Mouse (Mus musculus) CD4-positive helper T cell, adult 2 months (primary cell): ENCODE data around the gene Homez.

ENCODE experiments used
- DNase-seq: peaks from one replicate; pipeline ENCODE4 v3.0.0-alpha.2; 2012; ENCODE audit warnings: low read depth, missing footprints, low spot score

Homez gene

DNA sequence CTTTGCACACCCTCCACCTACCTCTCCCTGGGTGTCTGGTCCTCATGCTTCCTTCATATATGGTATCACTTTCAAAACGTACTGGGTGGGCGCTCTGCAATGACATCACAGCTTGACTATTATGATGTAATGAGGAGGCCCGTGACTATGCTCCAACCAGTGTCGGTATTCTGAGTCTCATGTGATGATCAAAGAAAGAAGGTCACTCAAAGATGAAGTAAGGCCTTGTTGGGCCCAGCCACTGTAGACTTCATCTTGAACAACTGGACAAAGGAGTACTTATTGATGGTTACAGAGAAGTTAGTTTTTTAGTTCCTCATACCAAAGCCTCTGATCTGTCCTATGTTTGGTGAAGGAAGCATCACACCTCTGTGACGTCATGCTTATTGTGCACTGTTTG is at the start of gene Homez:
TSS of gene Homez (minus strand) at position 101 of the 400 bp plus-strand sequence.
- DNase-seq: no peak

DNA sequence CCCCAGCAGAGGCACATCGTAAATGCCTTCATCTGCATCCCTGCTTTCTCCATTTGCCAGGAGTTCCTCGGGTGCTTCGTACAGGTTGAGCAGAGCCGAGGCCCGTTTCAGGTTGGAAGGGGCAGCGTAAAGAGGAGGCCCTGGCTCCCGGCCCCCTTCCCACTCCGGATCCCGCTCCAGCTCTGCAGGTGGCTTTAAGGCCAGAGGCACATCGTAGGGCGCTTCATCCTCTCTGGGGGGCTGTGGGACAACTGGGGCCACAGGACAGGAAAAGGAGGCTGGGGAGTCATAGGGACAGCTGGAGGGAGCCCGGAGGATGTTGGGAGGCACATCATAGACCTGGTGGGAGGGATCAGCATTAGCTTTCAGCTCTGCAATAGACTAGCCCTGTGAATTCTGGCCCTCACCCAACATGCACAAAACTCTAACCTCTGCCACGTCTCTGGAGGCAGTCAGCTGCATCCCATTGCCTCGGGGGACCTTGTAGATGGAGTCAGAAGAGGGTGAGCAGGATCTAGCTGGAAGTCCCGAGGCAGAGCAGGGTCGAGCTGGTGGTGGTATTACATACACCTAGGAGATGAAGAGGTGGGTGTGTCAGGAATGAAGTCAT is 49.4 kb upstream of the Homez start:
- no peak for DNase-seq

DNA sequence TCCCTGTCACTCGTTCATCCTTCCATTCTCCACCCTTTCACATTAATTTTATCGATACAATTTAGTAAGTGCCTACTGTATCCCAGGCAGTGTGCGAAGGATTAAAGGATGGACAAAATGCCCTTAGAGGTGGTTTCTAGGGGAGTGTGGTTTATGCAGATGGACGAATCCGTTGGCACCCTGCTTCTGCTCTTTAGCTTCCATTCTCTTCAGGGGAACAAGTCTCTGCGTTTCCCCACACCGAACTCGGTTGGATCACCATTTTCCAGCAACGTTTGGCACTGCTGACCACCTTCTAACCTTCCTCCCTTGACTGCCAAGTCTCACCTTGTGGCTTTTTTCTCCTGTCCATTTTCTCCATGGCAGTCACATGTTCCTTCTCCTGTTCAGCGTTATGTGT is 42.6 kb upstream of the Homez start:
- DNase-seq: no peak

DNA sequence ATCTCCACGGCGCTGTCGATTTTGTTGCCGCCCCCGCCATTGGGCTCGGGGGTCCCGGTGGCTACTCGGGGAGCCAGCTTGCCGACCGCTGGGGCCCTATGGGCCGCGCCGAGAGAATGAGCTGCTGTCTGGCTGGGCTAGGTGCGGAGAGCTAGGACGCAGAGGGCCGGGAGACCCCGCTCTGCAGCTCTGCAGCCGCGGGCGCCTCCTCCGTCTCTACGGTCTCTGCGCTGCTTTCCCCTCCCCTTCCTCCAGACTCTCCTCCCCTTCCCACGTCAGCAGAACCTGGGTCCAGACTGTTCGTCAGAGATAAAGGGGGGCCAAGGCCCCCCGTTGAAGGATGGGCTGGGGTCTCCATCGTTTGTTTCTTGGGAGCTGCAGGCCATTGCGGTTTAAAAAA is 42.1 kb upstream of the Homez start, which contains the start of gene Slc22a17:
TSS of gene Slc22a17 (minus strand) at position 247 of the 400 bp plus-strand sequence.
- peak; percentile 44 for DNase-seq

DNA sequence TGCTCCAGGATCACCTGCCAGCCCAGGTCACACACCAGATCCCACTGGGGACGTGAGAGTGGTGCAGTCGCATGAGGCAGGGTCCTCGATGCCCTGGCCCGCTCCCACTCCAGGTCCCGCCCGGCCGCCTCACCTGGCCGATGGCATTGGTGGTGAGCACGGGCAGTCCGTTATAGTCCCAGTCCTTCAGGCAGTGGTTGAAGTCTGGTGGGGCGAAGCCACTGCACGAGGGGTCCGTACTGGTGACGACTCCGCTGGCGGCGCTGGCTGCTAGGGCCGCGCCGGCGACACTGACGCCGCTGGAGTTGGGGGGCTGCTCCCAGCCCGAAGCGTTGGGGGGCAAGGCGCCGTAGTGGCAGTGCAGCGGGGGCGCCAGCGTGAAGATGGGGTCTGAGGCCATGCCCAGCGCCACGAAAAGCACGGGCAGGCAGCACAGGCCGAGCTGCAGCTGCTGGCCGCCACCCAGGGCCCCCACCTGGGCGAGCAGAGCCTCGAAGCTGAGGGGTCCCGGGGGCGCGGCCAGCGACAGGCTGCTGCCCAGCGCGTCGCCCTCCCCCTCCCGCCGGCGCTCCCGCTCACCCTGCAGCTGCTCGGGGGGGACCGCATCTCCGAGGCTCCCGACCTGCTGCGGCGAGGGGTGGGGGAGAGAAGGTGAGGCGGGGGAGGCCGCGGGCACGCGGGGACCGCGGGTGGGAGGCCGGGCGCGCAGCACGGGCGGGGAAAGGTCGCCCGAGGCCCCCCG is 41.5 kb upstream of the Homez start:
- DNase-seq: no peak

DNA sequence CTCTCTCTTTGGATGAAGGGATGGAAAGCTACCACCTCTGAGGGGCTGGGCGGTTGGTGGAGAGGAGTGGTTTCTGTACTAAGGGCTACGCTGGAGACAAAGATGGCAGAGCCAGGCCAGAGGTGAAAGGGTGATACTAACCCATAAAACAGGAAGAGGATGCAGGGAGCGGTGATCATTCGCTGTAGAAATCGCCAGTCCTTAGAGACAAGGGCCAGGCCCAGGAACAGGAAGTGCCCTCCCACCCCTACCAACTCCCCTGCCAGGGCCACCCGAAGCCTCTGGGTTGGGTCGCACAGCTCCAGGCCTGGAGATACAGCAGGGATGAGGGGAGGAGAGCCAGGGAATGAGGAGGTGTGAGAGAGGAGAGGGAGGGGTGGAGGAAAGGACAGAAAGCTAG is 37.9 kb upstream of the Homez start:
- DNase-seq: no peak

DNA sequence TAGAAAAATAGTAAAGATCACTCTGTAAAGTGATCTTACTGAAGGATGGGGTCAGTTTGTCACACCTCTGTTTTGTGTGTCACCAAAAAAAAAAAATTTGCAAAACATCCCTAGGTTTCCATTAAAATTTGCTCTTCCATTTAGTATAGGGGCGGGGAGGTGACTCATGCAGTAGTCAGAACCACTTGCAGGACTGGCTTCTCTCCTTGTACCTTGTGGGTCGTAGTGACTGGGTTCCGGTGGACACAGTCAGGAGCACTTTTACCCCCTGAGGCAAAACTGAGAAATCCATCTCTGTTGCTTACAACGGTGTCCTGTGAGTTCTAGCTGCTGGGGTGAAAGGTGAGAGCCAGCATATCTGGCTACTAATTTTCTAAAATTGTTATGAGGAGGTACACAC is 32.9 kb upstream of the Homez start:
- no peak for DNase-seq

DNA sequence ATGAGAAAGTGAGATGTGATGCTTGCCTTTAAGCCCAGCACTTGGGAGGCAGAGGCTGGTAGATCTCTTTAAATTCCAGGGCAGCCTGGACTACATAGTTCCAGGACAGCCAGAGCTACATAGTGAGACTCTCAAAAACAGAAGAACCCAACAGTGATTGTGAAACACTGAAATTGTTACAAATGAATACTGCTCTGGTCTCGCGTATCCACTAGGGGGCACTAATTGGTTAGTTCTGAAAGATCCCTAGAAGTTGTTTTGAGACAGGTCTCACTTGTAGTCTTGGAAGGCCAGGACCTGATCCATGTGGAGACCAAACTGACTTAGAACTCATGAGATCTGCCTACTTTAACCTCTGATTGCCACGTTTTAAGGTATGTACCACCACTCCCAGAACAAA is 29.6 kb upstream of the Homez start:
- DNase-seq: peak; percentile 65

DNA sequence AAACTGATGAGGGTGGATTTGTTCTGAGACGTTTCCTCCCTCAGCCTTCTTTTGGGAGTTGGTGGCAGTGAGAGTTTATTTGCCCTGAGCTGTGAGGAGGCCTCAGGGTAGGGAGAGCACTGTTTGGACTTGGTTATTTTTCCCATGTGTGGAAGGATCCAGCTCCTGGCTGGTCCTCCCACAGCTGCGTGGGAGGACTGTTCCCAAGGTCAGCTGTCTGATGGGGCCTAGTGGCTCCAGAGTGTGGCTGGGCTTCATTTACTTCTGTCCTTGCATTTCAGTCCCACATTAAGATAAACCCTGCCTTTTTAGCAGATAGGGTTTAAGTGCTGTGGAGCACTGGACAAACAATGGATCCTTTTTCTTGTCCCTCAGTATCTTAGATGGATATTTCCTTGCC is 26.7 kb upstream of the Homez start:
- no peak for DNase-seq

DNA sequence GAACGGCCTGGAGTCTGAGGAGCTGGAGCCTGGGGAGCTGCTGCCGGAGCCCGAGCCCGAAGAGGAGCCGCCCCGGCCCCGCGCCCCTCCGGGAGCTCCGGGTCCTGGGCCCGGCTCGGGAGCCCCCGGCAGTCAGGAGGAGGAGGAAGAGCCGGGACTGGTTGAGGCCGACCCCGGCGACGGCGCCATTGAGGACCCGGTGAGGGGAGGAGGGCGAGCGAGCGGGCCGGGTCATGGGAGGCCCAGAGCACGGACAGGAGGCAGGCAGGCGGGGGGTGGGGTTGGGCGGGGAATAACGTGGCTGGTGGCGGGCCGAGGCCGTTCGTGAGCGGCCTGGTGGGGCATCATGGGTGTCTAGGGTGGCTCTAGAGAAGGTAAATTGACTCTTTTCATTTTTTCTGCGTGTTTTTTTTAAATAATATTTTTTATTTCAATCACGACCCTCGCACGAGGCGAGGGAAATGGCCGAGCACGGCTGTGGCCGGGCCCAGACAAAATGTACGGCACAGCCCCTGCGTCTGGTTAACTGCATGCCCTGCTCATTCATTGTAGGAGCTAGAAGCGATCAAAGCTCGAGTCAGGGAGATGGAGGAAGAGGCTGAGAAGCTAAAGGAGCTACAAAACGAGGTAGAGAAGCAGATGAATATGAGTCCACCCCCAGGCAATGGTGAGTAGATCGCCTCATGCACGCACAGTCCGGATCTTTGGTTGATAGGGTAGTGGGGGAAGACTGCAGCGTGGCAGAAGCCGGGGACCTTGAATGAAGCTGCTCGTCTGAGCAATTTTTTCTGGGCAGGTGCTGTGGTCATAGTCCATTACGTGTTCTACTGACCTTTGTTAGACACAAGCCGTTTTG is 23.8 kb upstream of the Homez start:
- DNase-seq: no peak

DNA sequence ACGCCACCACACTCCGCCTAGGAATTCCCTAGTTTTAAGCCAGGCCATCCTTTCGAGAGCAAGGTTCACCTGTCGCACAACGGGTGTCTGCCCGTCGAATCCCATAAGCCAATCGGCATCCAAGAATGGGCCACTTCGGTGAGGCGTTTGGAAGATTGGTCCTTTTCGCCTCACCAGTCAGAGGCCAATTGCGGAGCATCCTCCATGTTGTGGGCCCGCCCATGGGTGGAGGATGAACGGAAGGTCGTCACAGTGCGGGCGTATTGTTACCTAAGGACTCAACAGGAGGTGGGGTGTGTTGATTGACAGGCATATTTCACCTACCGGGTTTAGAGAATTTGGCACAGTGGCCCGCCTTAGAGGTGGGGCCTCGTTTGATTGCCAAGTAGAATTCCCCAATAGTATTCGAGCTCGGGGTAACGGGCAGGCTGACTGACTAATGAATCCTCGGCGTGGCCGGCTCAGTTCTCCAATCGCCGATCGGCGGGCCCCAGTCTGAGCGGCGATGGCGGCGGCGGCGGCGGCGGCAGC is 23.0 kb upstream of the Homez start:
- DNase-seq: peak; percentile 100

DNA sequence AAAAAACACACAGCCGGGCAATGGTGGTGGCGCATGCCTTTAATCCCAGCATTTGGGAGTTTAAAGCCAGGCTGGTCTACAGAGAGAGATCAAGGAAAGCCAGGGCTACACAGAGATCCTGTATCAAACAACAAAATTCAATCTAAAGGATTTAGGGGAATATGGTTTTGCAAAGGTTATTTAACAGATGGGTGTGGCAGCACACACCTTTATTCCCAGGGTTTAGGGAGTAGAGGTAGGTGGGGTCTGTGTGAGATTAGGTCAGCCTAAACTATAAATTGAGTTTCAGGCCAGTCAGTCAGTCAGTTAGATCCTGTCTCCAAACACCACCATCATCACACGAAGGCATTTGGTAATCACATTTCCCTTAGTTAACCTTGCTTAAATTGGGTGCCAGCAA is 21.4 kb upstream of the Homez start, which contains the start of gene Pabpn1:
TSS of gene Pabpn1 (plus strand) at position 301 of the 400 bp plus-strand sequence.
- no peak for DNase-seq

DNA sequence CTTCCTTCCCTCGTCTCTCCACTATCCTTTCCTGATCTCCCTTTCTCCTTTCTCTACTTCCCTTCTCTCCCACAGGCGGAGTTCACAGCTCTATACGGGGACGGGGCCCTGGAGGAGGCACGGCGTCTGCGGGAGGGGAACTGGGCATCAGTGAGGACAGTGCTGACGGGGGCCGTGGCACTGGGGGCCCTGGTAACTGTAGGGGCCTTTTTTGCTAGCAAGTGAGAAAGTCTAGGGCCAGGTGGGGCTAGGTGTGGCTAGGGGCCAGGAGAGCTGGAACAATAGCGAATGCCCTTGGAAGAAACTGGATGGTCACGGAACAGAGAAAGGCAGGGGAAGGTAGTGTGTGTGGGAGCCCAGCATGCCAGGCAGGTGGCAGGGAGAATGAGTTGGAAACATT is 14.5 kb upstream of the Homez start:
- DNase-seq: no peak

DNA sequence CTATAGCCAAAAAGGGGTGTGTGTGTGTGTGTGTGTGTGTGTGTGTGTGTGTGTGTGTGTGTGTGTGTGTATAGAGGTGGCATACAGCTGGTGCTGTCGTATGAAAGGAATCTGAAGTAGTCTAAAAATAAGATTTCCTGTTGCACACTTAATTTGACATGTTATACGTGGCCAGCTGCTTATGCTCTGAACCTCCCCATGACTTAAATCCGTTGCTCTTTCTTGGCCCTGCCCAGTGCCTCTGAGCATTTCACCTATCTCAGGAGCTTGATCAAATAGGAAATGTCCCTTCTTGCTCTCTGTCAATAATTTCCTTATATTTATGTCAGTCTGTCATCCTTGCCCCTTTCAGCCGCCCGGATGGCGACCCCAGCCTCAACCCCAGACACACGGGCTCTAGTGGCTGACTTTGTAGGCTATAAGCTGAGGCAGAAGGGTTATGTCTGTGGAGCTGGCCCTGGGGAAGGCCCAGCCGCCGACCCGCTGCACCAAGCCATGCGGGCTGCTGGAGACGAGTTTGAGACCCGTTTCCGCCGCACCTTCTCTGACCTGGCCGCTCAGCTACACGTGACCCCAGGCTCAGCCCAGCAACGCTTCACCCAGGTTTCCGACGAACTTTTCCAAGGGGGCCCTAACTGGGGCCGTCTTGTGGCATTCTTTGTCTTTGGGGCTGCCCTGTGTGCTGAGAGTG is 13.4 kb upstream of the Homez start:
- no peak for DNase-seq

DNA sequence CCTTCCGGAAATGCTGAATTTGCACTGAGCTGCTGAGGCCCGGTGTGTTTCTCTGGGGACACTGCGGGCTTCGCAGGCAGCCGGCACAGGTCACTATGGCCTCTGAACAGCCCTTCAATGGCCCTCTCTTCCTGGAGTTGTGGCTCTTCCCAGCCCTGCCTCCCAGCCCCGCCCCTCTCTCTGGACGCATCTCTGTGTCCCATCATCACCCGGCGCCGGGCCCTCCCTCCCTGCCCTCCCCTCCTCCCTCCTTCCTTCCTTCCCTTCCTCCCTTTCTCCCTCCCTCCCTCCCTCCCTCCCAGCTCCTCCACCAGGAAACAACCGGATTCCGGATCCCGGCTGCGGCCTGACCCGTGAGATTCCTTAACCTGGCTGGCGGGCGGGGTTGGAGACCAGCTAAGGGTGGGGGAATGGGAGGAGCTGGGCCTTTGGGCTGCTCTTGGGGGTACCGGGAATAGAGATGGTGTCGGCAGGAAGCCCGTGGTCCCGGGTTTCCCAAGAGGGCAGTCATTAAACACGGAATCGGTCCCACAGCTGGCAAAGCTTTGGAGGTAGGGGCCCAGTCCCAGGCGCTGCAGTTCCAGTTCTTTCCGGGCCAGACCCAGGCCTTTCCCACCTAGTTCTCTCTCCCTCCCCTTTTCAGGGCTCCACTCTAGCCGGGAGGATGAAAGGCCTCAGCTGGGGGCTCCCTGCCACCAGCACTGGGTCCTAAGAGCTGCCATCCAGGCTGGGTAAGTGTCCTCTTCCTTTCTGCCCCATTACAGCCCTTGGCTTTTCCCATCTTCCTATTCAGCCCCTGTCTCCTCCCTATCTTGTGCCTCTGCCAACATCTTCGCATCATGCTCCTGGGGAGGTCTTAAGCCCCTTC is 12.6 kb upstream of the Homez start, which contains the start of the genes Bcl2l2 and Gm20521:
TSS of gene Bcl2l2 (plus strand) at position 224 of the 868 bp plus-strand sequence.
TSS of gene Gm20521 (plus strand) at position 288 of the 868 bp plus-strand sequence.
- DNase-seq: peak; percentile 56

DNA sequence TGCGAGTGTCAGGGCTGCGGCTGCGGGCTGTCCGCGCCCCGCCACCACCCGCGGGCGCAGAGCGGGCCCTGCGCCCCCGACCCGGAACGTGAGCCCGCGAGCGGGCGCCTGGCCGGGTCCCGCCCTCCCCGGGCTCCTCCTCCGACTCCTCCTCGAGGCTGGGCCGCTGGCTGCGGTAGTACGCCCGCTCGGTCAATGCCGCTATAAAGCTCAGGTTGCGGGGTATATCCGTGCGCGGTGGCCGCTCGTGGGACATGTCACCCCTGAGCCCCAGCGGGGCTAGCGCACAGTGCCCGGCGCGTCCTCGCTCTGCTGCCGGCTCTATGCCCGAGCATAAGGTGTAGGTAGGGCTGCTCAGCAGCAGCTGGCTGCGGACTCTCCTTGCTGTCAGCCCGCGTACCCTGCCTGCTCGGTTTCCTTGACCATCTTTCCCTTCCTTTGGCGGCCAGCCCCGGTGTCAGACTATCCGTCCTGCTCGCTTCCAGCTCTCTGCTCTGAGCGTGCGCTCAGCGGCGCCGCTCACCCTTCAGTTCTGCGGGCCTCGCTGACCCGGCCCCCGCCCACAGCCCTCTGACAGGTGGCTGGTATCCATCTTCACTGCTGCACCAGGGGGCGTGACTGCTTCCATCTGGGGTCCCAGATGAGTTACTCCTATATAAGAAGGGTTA is 6.4 kb upstream of the Homez start, which contains the start of gene Ppp1r3e:
TSS of gene Ppp1r3e (minus strand) at position 503 of the 668 bp plus-strand sequence.
- peak; percentile 84 for DNase-seq

DNA sequence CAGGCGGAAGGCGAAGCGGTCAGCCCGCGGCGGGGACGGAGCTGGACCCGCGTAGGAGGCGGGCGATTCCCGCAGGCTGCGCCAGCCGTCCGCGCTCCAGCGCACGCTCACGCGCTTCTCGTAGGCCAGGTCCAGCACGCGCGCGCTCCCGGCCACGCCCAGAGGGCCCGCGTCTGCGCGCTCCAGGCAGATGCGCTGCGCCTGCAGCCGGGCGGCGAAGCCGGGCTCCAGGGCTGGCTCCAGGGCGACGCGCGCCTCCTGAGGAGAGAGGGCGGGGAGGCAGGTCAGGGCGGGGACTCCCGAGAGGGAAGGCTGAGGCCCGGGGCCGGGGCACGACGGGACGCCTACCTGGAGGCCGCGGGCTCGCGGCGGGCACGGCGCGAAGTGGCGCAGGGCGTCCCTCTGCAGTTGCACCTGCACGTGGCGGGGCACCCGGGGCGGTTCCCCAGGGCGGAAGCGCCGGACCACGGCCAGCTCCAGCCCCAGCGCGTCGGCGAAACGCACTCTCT is 5.8 kb upstream of the Homez start:
- peak; percentile 92 for DNase-seq

DNA sequence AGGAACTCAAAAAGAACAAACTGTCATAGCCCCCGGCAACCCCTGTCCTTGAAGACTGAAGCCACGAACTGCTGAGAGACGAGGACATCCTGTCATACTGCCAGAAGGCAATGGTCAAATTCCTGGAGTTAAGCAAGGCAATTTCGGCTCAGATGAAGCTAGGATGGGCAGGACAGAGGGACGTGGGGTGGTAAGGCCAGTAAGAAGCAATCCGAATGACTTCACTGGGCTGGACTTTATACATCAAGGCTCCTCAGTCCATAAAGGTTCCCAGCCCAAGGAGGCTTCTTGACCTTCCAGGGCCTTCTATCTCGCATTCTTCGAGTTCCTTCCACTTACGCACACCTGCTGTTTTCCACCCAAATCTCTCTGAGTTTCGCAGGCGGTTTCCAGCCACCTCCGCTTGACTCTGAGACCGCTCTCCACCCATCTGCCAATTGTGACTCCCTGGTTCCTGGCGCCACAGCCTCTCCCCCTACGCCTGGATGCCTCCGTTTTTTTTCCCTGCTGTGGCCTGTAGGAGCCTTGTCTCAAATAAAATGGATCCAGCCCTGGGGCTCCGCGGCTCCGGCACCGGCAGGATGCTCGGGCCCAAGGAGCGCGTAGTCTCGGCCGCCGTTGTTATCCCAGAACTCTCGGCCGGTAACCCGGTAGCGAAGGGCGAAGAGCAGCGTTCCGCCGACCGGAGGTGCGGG is 5.2 kb upstream of the Homez start:
- no peak for DNase-seq

DNA sequence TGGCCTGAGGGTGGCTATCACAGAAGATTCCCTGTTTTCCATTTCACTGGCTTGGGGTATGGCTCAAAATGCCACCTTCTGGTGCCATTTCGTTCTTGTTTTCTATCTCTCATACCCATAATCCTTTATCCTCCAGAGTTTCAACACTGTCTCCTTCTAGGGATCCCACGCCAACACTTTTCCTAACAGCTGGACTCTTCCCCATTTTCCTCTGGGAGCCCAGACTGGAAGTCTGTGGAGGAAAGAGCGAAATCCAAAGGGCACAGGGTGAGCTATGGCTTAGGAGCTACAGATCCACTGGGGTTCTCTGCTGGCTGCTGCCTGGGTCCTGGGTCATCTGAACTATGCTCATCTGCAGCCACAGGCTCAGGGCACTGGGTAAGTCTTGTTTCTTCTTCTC is 3.4 kb upstream of the Homez start:
- DNase-seq: no peak
